In the genomic region with DNA sequence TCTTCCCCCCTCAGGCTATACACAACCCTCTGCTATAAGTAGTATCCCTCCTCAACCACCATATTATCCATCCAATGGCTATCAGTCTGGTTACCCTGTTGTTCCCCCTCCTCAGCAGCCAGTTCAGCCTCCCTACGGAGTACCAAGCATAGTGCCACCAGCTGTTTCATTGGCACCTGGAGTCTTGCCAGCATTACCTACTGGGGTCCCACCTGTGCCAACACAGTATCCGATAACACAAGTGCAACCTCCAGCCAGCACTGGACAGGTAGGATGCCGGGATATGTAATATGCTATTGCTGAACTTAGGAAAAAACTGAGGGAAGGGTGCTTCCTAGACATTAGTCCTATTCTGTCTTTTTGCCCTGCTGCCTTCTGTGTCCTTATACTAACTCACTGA, we compare ENCODE assay signal across 31 mouse cellular contexts. TPM values are rescaled to one million over a fixed set of nuclear protein-coding genes. Genes with fewer than 3 reads are reported as not detected.
"Had no signal": no experiment of that assay in that cellular context is flagged by ENCODE, and none has a peak within 500 bp of the region (broad histone marks: within the 10 kb centered on the region; RNA-seq: fewer than 3 reads in every experiment).

No protein-coding gene starts in this region.

- H3K27ac ChIP-seq: kidney, embryonic 15.5 days; left cerebral cortex, adult 2 months; liver, embryonic 13.5 days; midbrain, embryonic 12.5 days; neural tube, embryonic 13.5 days; stomach, embryonic 15.5 days had no signal

- H3K4me1 ChIP-seq: kidney, embryonic 15.5 days; liver, embryonic 13.5 days; midbrain, embryonic 12.5 days; neural tube, embryonic 13.5 days; stomach, embryonic 15.5 days had no signal

- H3K27me3 ChIP-seq: kidney, embryonic 15.5 days; liver, embryonic 13.5 days; midbrain, embryonic 12.5 days; neural tube, embryonic 13.5 days; stomach, embryonic 15.5 days had no signal

- H3K9ac ChIP-seq: kidney, embryonic 15.5 days; liver, embryonic 13.5 days; midbrain, embryonic 12.5 days; neural tube, embryonic 13.5 days; stomach, embryonic 15.5 days had no signal

- DNase-seq: kidney, postnatal 10 days; kidney, postnatal 36 days; layer of hippocampus, postnatal 36 days; liver, embryonic 13.5 days; lung, adult 2 months; lung, postnatal 14 days; lung, postnatal 4 days; retina, postnatal 1 day; right cerebral cortex, postnatal 25 days; spleen, adult 18-20 months; thymus, postnatal 25 days had no signal

- H3K4me2 ChIP-seq: kidney, embryonic 15.5 days; liver, embryonic 13.5 days; midbrain, embryonic 12.5 days; neural tube, embryonic 13.5 days; stomach, embryonic 15.5 days had no signal

- H3K9me3 ChIP-seq: kidney, embryonic 15.5 days; liver, embryonic 13.5 days; midbrain, embryonic 12.5 days; neural tube, embryonic 13.5 days; stomach, embryonic 15.5 days had no signal

- H3K4me3 ChIP-seq: kidney, embryonic 15.5 days; left cerebral cortex, adult 2 months; liver, embryonic 13.5 days; midbrain, embryonic 12.5 days; myocyte; neural tube, embryonic 13.5 days; stomach, embryonic 15.5 days had no signal

- ATAC-seq: midbrain, embryonic 16.5 days had no signal

RNA-seq across cellular contexts. Expression of gene Rxfp4, which starts 47.3 kb away (rescaled TPM):
- total RNA-seq: layer of hippocampus, adult 8-10 months; layer of hippocampus, postnatal 10 days; layer of hippocampus, postnatal 36 days; left cerebral cortex, adult 2 months; left cerebral cortex, postnatal 10 days; left cerebral cortex, postnatal 36 days; liver, adult 2 months; megakaryocyte progenitor cell, adult 5-6 weeks; megakaryocyte-erythroid progenitor cell, adult 5-6 weeks; monocyte, adult 5-6 weeks; neutrophil, adult 5-6 weeks had no signal
- polyA plus RNA-seq: kidney, embryonic 15.5 days; limb, embryonic 11.5 days; liver, adult 2 months; liver, embryonic 13.5 days; liver, embryonic 16.5 days; lung, embryonic 16.5 days; midbrain, embryonic 12.5 days; midbrain, embryonic 16.5 days; myocyte; neural tube, embryonic 13.5 days; stomach, embryonic 15.5 days; thymus, postnatal 0 days had no signal
